Mouse (Mus musculus) G1E (cell line): ENCODE results near the gene Col26a1.
"Not testable (repeated sequence)": the region's sequence is repeated elsewhere in the genome, so short reads cannot be mapped to it uniquely, and the experiment has no call there.

Source experiments
- CTCF ChIP-seq: IDR thresholded peaks from 2 replicates; pipeline ENCODE4 v1.5.1; 2012; ENCODE audit warnings: low read depth, low read length, inconsistent platforms, mixed read lengths
- GATA1 ChIP-seq: IDR thresholded peaks from 2 replicates; pipeline ENCODE4 v1.6.1; 2012; ENCODE audit warnings: borderline replicate concordance, low read length, inconsistent platforms, mixed read lengths
- POLR2AphosphoS5 ChIP-seq: IDR thresholded peaks from 2 replicates; pipeline ENCODE4 v1.6.1; 2012; ENCODE audit warnings: low read depth, low read length, inconsistent platforms; ENCODE audit not compliant: insufficient replicate concordance
- TAL1 ChIP-seq: conservative IDR thresholded peaks from 2 replicates; pipeline ENCODE4 v1.6.1; 2012; ENCODE audit warnings: low read depth, low read length, inconsistent platforms, mixed read lengths

DNA sequence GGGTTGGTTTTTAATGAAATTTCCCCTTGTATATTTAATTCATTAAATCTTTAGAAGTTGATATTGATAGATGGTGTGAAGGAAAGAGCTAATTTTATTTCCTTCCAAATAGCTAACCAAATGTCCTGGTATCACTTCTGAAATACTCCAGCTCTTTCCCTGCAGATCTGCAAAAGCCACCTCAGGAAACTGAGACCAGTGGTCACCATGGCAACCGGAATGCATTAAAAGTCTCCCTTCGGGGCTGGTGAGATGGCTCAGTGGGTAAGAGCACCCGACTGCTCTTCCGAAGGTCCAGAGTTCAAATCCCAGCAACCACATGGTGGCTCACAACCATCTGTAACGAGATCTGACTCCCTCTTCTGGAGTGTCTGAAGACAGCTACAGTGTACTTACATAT, 156.7 kb downstream of the Col26a1 start:
- not testable (repeated sequence) for TF ChIP-seq POLR2AphosphoS5, GATA1, CTCF, TAL1
